Comparison of ENCODE assay signal across 20 mouse cellular contexts in genomic region chr16:76053537-76053936, GRCm38 (mm10). TPM values are rescaled to one million over a fixed set of nuclear protein-coding genes. Genes with fewer than 3 reads are reported as not detected.
A peak's percentile ranks its signal among the peaks of the same experiment; 100 is the strongest.
DNase-seq lines count a peak whose midpoint lies in the region; ATAC-seq and TF ChIP-seq lines count a peak whose summit lies in the region.
"Had no signal": no experiment of that assay in that cellular context is flagged by ENCODE, and none has a peak within 500 bp of the region (broad histone marks: within the 10 kb centered on the region; RNA-seq: fewer than 3 reads in every experiment).

No protein-coding gene starts in this region.

- H3K4me1 ChIP-seq in spleen, adult 2 months (ENCODE audit: control insufficient read depth, insufficient read depth, insufficient read length): peaks cover 12% of the 10 kb centered on the region; the same call in 1 of the 2 replicates
- no peaks in the 10 kb centered on the region for H3K4me1 ChIP-seq in forebrain, embryonic 14.5 days (ENCODE audit: control insufficient read depth, insufficient read depth, low read length)
- H3K4me1 ChIP-seq: embryonic facial prominence, embryonic 15.5 days; forebrain, embryonic 15.5 days; intestine, embryonic 15.5 days; liver, embryonic 13.5 days; megakaryocyte, embryonic 14.5 days had no signal

- H3K36me3 ChIP-seq in spleen, adult 2 months (ENCODE audit: control insufficient read depth, insufficient read depth, low read length): no peaks in the 10 kb centered on the region
- H3K36me3 ChIP-seq in forebrain, embryonic 14.5 days (ENCODE audit: control insufficient read depth, insufficient read depth, low read length): no peaks in the 10 kb centered on the region
- H3K36me3 ChIP-seq: embryonic facial prominence, embryonic 15.5 days; forebrain, embryonic 15.5 days; intestine, embryonic 15.5 days; liver, embryonic 13.5 days had no signal

- H3K4me3 ChIP-seq in spleen, adult 2 months (ENCODE audit: extremely low read depth, insufficient read depth, insufficient read length): no peak overlapping the region
- no peak overlapping the region for H3K4me3 ChIP-seq in forebrain, embryonic 14.5 days (ENCODE audit: low read depth, low read length)
- H3K4me3 ChIP-seq: embryonic facial prominence, embryonic 15.5 days; forebrain, embryonic 15.5 days; intestine, embryonic 15.5 days; liver, embryonic 13.5 days; megakaryocyte, embryonic 14.5 days; myocyte had no signal

- no peak overlapping the region for H3K27ac ChIP-seq in spleen, adult 2 months (ENCODE audit: insufficient read depth, low read length)
- no peak overlapping the region for H3K27ac ChIP-seq in forebrain, embryonic 14.5 days (ENCODE audit: low read depth, low read length)
- H3K27ac ChIP-seq: embryonic facial prominence, embryonic 15.5 days; forebrain, embryonic 15.5 days; intestine, embryonic 15.5 days; liver, embryonic 13.5 days had no signal

- no peak overlapping the region for H3K9ac ChIP-seq in forebrain, embryonic 14.5 days (ENCODE audit: low read length)
- H3K9ac ChIP-seq: embryonic facial prominence, embryonic 15.5 days; forebrain, embryonic 15.5 days; intestine, embryonic 15.5 days; liver, embryonic 13.5 days had no signal

- ATAC-seq in hematopoietic stem cell, adult 5-6 weeks (replicated peaks in 1 of 2; ENCODE audit: insufficient read depth in 1 of 2, low FRiP score in 2 of 2, low TSS enrichment in 1 of 2, low read depth in 1 of 2, poor library complexity in 2 of 2, severe bottlenecking in 2 of 2): peak; percentile 81 to 93
- ATAC-seq in forebrain, embryonic 14.5 days: no peak
- ATAC-seq: forebrain, embryonic 15.5 days; intestine, embryonic 15.5 days; Patski had no signal

- peak; percentile 4 to 34 for DNase-seq in heart, adult 9 months (ENCODE audit: low spot score in 2 of 2)
- DNase-seq in heart, postnatal 25 days (ENCODE audit: low spot score): no peak
- DNase-seq in spleen, adult 2 months (ENCODE audit: low read depth in 1 of 2, low spot score in 2 of 2): peak; percentile 38 to 44
- no peak for DNase-seq in spleen, postnatal 10 days (ENCODE audit: low spot score in 2 of 2)
- no peak for DNase-seq in ovary, adult 18-20 months (ENCODE audit: low spot score)
- DNase-seq in MN1 (ENCODE audit: low spot score): no peak
- no peak for DNase-seq in forebrain, embryonic 14.5 days (ENCODE audit: low spot score)
- DNase-seq: cerebellum, postnatal 14 days; gastrocnemius, postnatal 36 days; heart, postnatal 14 days; kidney, postnatal 25 days; liver, embryonic 13.5 days; thymus, postnatal 14 days had no signal

- no peak for TF ChIP-seq CTCF in spleen, adult 2 months (IDR thresholded peaks at IDR 0.05; ENCODE audit: extremely low read depth, insufficient read depth, insufficient read length, insufficient replicate concordance)

- H3K4me2 ChIP-seq in forebrain, embryonic 14.5 days (ENCODE audit: low read length): no peak overlapping the region
- H3K4me2 ChIP-seq: embryonic facial prominence, embryonic 15.5 days; forebrain, embryonic 15.5 days; intestine, embryonic 15.5 days; liver, embryonic 13.5 days had no signal

- WGBS in spleen, adult 2 months: 17% methylated on average over 8 of the region's 8 CpGs
- WGBS in forebrain, embryonic 14.5 days: 96% methylated on average over 8 of the region's 8 CpGs

- intact Hi-C loops in heart, postnatal 25 days (cut with DNase I): no loop called here

- no peaks in the 10 kb centered on the region for H3K27me3 ChIP-seq in spleen, adult 2 months (ENCODE audit: control insufficient read depth, insufficient read depth, low read length)
- H3K27me3 ChIP-seq in forebrain, embryonic 14.5 days (replicated peaks; ENCODE audit: control insufficient read depth, insufficient read depth, low read length): no peaks in the 10 kb centered on the region
- H3K27me3 ChIP-seq: embryonic facial prominence, embryonic 15.5 days; forebrain, embryonic 15.5 days; intestine, embryonic 15.5 days; liver, embryonic 13.5 days; megakaryocyte, embryonic 14.5 days had no signal

- no peaks in the 10 kb centered on the region for H3K9me3 ChIP-seq in forebrain, embryonic 14.5 days (replicated peaks; ENCODE audit: control insufficient read depth, low read length)
- H3K9me3 ChIP-seq: embryonic facial prominence, embryonic 15.5 days; forebrain, embryonic 15.5 days; intestine, embryonic 15.5 days had no signal

- TF ChIP-seq POLR2A in spleen, adult 2 months (IDR thresholded peaks at IDR 0.05; ENCODE audit: low read depth, low read length): no peak

RNA-seq across cellular contexts. Expression of gene Samsn1, which starts 31.5 kb away (rescaled TPM):
- under 1 TPM; 0.49 to 0.81 TPM for total RNA-seq in heart, postnatal 25 days (2021)
- polyA plus RNA-seq in spleen, adult 2 months (2012; rRNA removed): 5.8 and 6.2 TPM in 2 replicates
- total RNA-seq in hematopoietic stem cell, adult 5-6 weeks (2017): 359 and 409 TPM in 2 replicates
- 1.4 and 1.5 TPM in 2 replicates for polyA plus RNA-seq in forebrain, embryonic 14.5 days (2014; fragmentation: Nextera tagmentation; extraction: Ambion mirVana)
- polyA plus RNA-seq: Patski had no signal

Comparison
In these comparisons a context has a peak if more than half of its experiments do, and no peak if none do; other contexts are left out.
1. DNase-seq: peak in heart, adult 9 months (2 of 2) and spleen, adult 2 months (2 of 2); none in heart, postnatal 25 days (single experiment), spleen, postnatal 10 days (0 of 2), ovary, adult 18-20 months (single experiment), MN1 (single experiment) and forebrain, embryonic 14.5 days (single experiment).
2. RNA of gene Samsn1, which starts 31.5 kb away (total RNA-seq): 359 to 409 TPM in hematopoietic stem cell, adult 5-6 weeks; 0.49 to 0.81 TPM in heart, postnatal 25 days; every median in the first group is over 100 times any median in the second.